Mouse (Mus musculus): Measurements from ENCODE around the gene Pbld2. TPM values are rescaled to one million over a fixed set of nuclear protein-coding genes. Genes with fewer than 3 reads are reported as not detected.
"Not testable (repeated sequence)": the region's sequence is repeated elsewhere in the genome, so short reads cannot be mapped to it uniquely, and the experiment has no call there.

The Pbld2 gene
- total RNA-seq, 2 experiments from 2014 or later = 1.8 to 2.0 TPM

- peak; percentile 73 for DNase-seq
- intact Hi-C loops (cut with DNase I; ENCODE audit: low total_unique reads) = no loop called here
These were observed 880 bp upstream of the Pbld2 start for GRCm38 (mm10) chr10:63023121-63023748.

GRCm38 (mm10) chr10:63024580-63024910, 430 bp downstream of the Pbld2 start:
- intact Hi-C loops (cut with DNase I; ENCODE audit: low total_unique reads) = no loop called here
- peak; percentile 71 for DNase-seq

GRCm38 (mm10) chr10:63025016-63025415, 901 bp downstream of the Pbld2 start:
- DNase-seq = no peak
- intact Hi-C loops (cut with DNase I; ENCODE audit: low total_unique reads) = loop anchor here (5.0 kb wide), 1 partner anchor 37 kb away; the partner anchor contains the start of gene Pbld1

- DNase-seq = no peak
- intact Hi-C loops (cut with DNase I; ENCODE audit: low total_unique reads) = loop anchor here (5.0 kb wide), 1 partner anchor 37 kb away; the partner anchor contains the start of gene Pbld1
These were observed 1.4 kb downstream of the Pbld2 start for GRCm38 (mm10) chr10:63025491-63026011.

- no peak for DNase-seq
- intact Hi-C loops (cut with DNase I; ENCODE audit: low total_unique reads) = loop anchor here (5.0 kb wide), 1 partner anchor 36 kb away; the partner anchor contains the start of gene Pbld1
These were observed 2.2 kb downstream of the Pbld2 start for GRCm38 (mm10) chr10:63026156-63026794.

- DNase-seq = no peak
- intact Hi-C loops (cut with DNase I; ENCODE audit: low total_unique reads) = loop anchor here (5.0 kb wide), 1 partner anchor 36 kb away; the partner anchor contains the start of gene Pbld1
These were observed 2.7 kb downstream of the Pbld2 start for GRCm38 (mm10) chr10:63026795-63027160.

GRCm38 (mm10) chr10:63027376-63028161, 3.5 kb downstream of the Pbld2 start:
- intact Hi-C loops (cut with DNase I; ENCODE audit: low total_unique reads) = loop anchor here (5.0 kb wide), 1 partner anchor 35 kb away; the partner anchor contains the start of gene Pbld1
- no peak for DNase-seq

GRCm38 (mm10) chr10:63028396-63028795, 4.3 kb downstream of the Pbld2 start:
- intact Hi-C loops (cut with DNase I; ENCODE audit: low total_unique reads) = loop anchor here (5.0 kb wide), 1 partner anchor 34 kb away; the partner anchor contains the start of gene Pbld1
- DNase-seq = no peak

- intact Hi-C loops (cut with DNase I; ENCODE audit: low total_unique reads) = no loop called here
These were observed 8.2 kb downstream of the Pbld2 start for GRCm38 (mm10) chr10:63032267-63032666.

GRCm38 (mm10) chr10:63032956-63033355, 8.8 kb downstream of the Pbld2 start:
- intact Hi-C loops (cut with DNase I; ENCODE audit: low total_unique reads) = no loop called here
- no peak for DNase-seq

More at GRCm38 (mm10) chr10:63032267-63032666, 8.2 kb downstream of the Pbld2 start:
- DNase-seq = no peak

- no peak for DNase-seq
- intact Hi-C loops (cut with DNase I; ENCODE audit: low total_unique reads) = no loop called here
These were observed 14.6 kb downstream of the Pbld2 start for GRCm38 (mm10) chr10:63038571-63039320.

GRCm38 (mm10) chr10:63039867-63040628, 15.9 kb downstream of the Pbld2 start:
- no peak for DNase-seq
- intact Hi-C loops (cut with DNase I; ENCODE audit: low total_unique reads) = no loop called here

- intact Hi-C loops (cut with DNase I; ENCODE audit: low total_unique reads) = no loop called here
- DNase-seq = no peak
These were observed 19.0 kb downstream of the Pbld2 start for GRCm38 (mm10) chr10:63043154-63043553.

- DNase-seq = no peak
- intact Hi-C loops (cut with DNase I; ENCODE audit: low total_unique reads) = no loop called here
These were observed 23.6 kb downstream of the Pbld2 start for GRCm38 (mm10) chr10:63047751-63048150.

GRCm38 (mm10) chr10:63049106-63049505, 25.0 kb downstream of the Pbld2 start:
- DNase-seq = no peak
- intact Hi-C loops (cut with DNase I; ENCODE audit: low total_unique reads) = no loop called here

GRCm38 (mm10) chr10:63051267-63051666, 27.2 kb downstream of the Pbld2 start:
- intact Hi-C loops (cut with DNase I; ENCODE audit: low total_unique reads) = no loop called here
- no peak for DNase-seq

- intact Hi-C loops (cut with DNase I; ENCODE audit: low total_unique reads) = no loop called here
- DNase-seq = no peak
These were observed 27.9 kb downstream of the Pbld2 start for GRCm38 (mm10) chr10:63052011-63052410.

- DNase-seq = no peak
- intact Hi-C loops (cut with DNase I; ENCODE audit: low total_unique reads) = no loop called here
These were observed 28.9 kb downstream of the Pbld2 start for GRCm38 (mm10) chr10:63053007-63053406.

- intact Hi-C loops (cut with DNase I; ENCODE audit: low total_unique reads); DNase-seq: not testable (repeated sequence)
These were observed 30.0 kb downstream of the Pbld2 start for GRCm38 (mm10) chr10:63054071-63054470.

Data from gastrocnemius, postnatal 14 days (tissue).